Mouse (Mus musculus): ENCODE results near the gene Cdh26. TPM values are rescaled to one million over a fixed set of nuclear protein-coding genes. Genes with fewer than 3 reads are reported as not detected.

Cdh26 gene
- polyA plus RNA-seq, 1 experiment from 2014 or later: 0.23 TPM

GRCm38 (mm10) chr2:178522331-178522730 is 92.0 kb downstream of the Cdh26 start:
- no peak overlapping the region for H3K27ac ChIP-seq
- WGBS: 46% methylated on average over 4 of the region's 4 CpGs
- H3K4me1 ChIP-seq: peaks cover 16% of the 10 kb centered on the region; the same call in 1 of the 2 replicates
- DNase-seq (ENCODE audit: low spot score): no peak
- H3K36me3 ChIP-seq: no peaks in the 10 kb centered on the region
- H3K4me3 ChIP-seq: no peak overlapping the region
- H3K9me3 ChIP-seq: no peaks in the 10 kb centered on the region
- H3K27me3 ChIP-seq (ENCODE audit: insufficient read depth, poor library complexity, severe bottlenecking): no peaks in the 10 kb centered on the region

GRCm38 (mm10) chr2:178522786-178523185 is 92.5 kb downstream of the Cdh26 start:
- Histone ChIP-seq H3K9me3 (no peaks in the 10 kb centered on the region), H3K4me1 (peaks cover 13% of the 10 kb centered on the region; the same call in 1 of the 2 replicates), H3K4me3 (no peak overlapping the region), H3K27me3 (ENCODE audit: insufficient read depth, poor library complexity, severe bottlenecking) (no peaks in the 10 kb centered on the region), H3K36me3 (no peaks in the 10 kb centered on the region), H3K27ac (no peak overlapping the region)
- 76% methylated on average over 1 of the region's 1 CpGs for WGBS
- no peak for DNase-seq (ENCODE audit: low spot score)

GRCm38 (mm10) chr2:178526776-178527175 is 96.4 kb downstream of the Cdh26 start:
- Histone ChIP-seq H3K36me3 (no peaks in the 10 kb centered on the region), H3K4me1 (no peaks in the 10 kb centered on the region), H3K9me3 (no peaks in the 10 kb centered on the region), H3K27ac (no peak overlapping the region), H3K27me3 (ENCODE audit: insufficient read depth, poor library complexity, severe bottlenecking) (no peaks in the 10 kb centered on the region), H3K4me3 (no peak overlapping the region)
- no peak for DNase-seq (ENCODE audit: low spot score)
- 73% methylated on average over 6 of the region's 6 CpGs for WGBS

GRCm38 (mm10) chr2:178531226-178531625 is 100.9 kb downstream of the Cdh26 start:
- Histone ChIP-seq H3K9me3 (no peaks in the 10 kb centered on the region), H3K4me1 (peaks cover 4% of the 10 kb centered on the region), H3K36me3 (no peaks in the 10 kb centered on the region), H3K27me3 (ENCODE audit: insufficient read depth, poor library complexity, severe bottlenecking) (no peaks in the 10 kb centered on the region), H3K27ac (no peak overlapping the region), H3K4me3 (no peak overlapping the region)
- 62% methylated on average over 5 of the region's 5 CpGs for WGBS
- no peak for DNase-seq (ENCODE audit: low spot score)

GRCm38 (mm10) chr2:178536574-178536973 is 106.2 kb downstream of the Cdh26 start:
- H3K4me1 ChIP-seq: peaks cover 4% of the 10 kb centered on the region
- H3K9me3 ChIP-seq: no peaks in the 10 kb centered on the region
- DNase-seq (ENCODE audit: low spot score): no peak
- WGBS: 74% methylated on average over 4 of the region's 4 CpGs
- no peak overlapping the region for H3K4me3 ChIP-seq
- no peaks in the 10 kb centered on the region for H3K36me3 ChIP-seq
- H3K27me3 ChIP-seq (ENCODE audit: insufficient read depth, poor library complexity, severe bottlenecking): no peaks in the 10 kb centered on the region
- H3K27ac ChIP-seq: no peak overlapping the region

Other genes starting within 250 kb of the Cdh26 start
- gene Sycp2, start 22.8 kb upstream of the Cdh26 start, polyA plus RNA-seq (2016; fragmentation: Nextera tagmentation; extraction: Ambion mirVana): 0.06 and 0.18 TPM in 2 replicates
- gene Ppp1r3d, start 16.1 kb upstream of the Cdh26 start, polyA plus RNA-seq (2016; fragmentation: Nextera tagmentation; extraction: Ambion mirVana): 14.6 and 20.4 TPM in 2 replicates
- 6.6 TPM in 2 replicates for gene Fam217b, start 16.0 kb upstream of the Cdh26 start, polyA plus RNA-seq (2016; fragmentation: Nextera tagmentation; extraction: Ambion mirVana)